Comparison of ENCODE assay signal across 8 mouse cellular contexts in the genomic region with DNA sequence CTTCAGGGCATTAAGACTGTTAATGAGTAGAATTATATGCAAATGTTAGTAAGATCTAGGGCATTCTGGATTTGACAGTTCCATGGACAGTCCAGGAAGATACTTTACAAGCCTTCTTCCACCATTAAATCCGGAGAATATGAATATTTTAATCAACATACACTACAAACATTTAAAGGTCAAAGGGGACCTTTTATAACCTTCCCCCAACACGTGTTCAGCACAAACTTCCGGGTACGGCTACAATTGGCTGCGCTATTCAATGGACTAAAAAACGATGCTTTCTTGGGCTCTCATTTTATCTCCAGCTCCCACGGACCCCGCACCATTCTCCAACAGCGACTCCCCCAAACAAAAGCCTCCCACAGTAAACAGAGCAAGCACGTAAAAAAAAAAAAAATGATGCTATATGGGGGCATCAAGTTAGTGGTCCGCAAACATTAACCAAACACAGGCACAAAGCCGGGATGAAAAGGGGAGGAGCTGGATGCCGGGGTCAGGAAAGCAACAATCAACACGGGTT. TPM values are rescaled to one million over a fixed set of nuclear protein-coding genes. Genes with fewer than 3 reads are reported as not detected.
A peak's percentile ranks its signal among the peaks of the same experiment; 100 is the strongest.
DNase-seq lines count a peak whose midpoint lies in the region; ATAC-seq and TF ChIP-seq lines count a peak whose summit lies in the region.

No protein-coding gene starts in this region.

- DNase-seq in kidney, postnatal 4 days, result no peak
- DNase-seq in heart, postnatal 0 days (ENCODE audit: low spot score), result no peak
- DNase-seq in splenic B cell, adult 2 months (ENCODE audit: low read depth, low spot score), result peak; percentile 47
- DNase-seq in frontal cortex, postnatal 25 days (ENCODE audit: low spot score in 2 of 2), result no peak

- peak overlapping the region; percentile 99 for H3K4me3 ChIP-seq in kidney, embryonic 14.5 days (ENCODE audit: low read length)
- H3K4me3 ChIP-seq in heart, postnatal 0 days (ENCODE audit: low read depth, low read length), result peak overlapping the region; percentile 78
- peak overlapping the region; percentile 99 for H3K4me3 ChIP-seq in liver, embryonic 15.5 days (replicated peaks)

- H3K4me1 ChIP-seq in kidney, embryonic 14.5 days (ENCODE audit: control insufficient read depth, insufficient read depth, low read length), result peaks cover 9% of the 10 kb centered on the region; the same call in 1 of the 2 replicates
- no peaks in the 10 kb centered on the region; the same call in 1 of the 2 replicates for H3K4me1 ChIP-seq in heart, postnatal 0 days (ENCODE audit: control insufficient read depth, insufficient read depth)
- peaks cover 54% of the 10 kb centered on the region for H3K4me1 ChIP-seq in liver, embryonic 15.5 days (replicated peaks)

- H3K27ac ChIP-seq in kidney, embryonic 14.5 days (ENCODE audit: low read depth, low read length), result peak overlapping the region; percentile 68; the same call in 1 of the 2 replicates
- H3K27ac ChIP-seq in heart, postnatal 0 days (ENCODE audit: low read depth), result peak overlapping the region; percentile 79
- peak overlapping the region; percentile 92 for H3K27ac ChIP-seq in liver, embryonic 15.5 days (replicated peaks)

- H3K27me3 ChIP-seq in kidney, embryonic 14.5 days (ENCODE audit: control insufficient read depth, insufficient read depth, low read length), result no peaks in the 10 kb centered on the region
- H3K27me3 ChIP-seq in heart, postnatal 0 days (ENCODE audit: control insufficient read depth, insufficient read depth, low read length), result no peaks in the 10 kb centered on the region
- no peaks in the 10 kb centered on the region for H3K27me3 ChIP-seq in liver, embryonic 15.5 days
- no peaks in the 10 kb centered on the region for H3K27me3 ChIP-seq in splenic B cell, adult 2 months (ENCODE audit: control insufficient read depth, insufficient read depth, low read length, poor library complexity, severe bottlenecking)

- H3K9me3 ChIP-seq in kidney, embryonic 14.5 days (ENCODE audit: control insufficient read depth, low read length), result no peaks in the 10 kb centered on the region
- H3K9me3 ChIP-seq in heart, postnatal 0 days (replicated peaks; ENCODE audit: control insufficient read depth, low read length), result no peaks in the 10 kb centered on the region
- H3K9me3 ChIP-seq in liver, embryonic 15.5 days (replicated peaks), result no peaks in the 10 kb centered on the region

- no peak for TF ChIP-seq CTCF in heart, postnatal 0 days (IDR thresholded peaks at IDR 0.05; ENCODE audit: low read depth)

- 0 out of 2 replicates have a peak, but pooled peaks cover 4% of the 10 kb centered on the region for H3K36me3 ChIP-seq in kidney, embryonic 14.5 days (ENCODE audit: control insufficient read depth, insufficient read depth, low read length)
- 0 out of 2 replicates have a peak, but pooled peaks cover 6% of the 10 kb centered on the region for H3K36me3 ChIP-seq in heart, postnatal 0 days (replicated peaks; ENCODE audit: control insufficient read depth, insufficient read depth, low read length)
- H3K36me3 ChIP-seq in liver, embryonic 15.5 days (replicated peaks), result 0 out of 2 replicates have a peak, but pooled peaks cover 3% of the 10 kb centered on the region
- H3K36me3 ChIP-seq in splenic B cell, adult 2 months (ENCODE audit: control insufficient read depth, insufficient read depth, low read length, poor library complexity, severe bottlenecking), result no peaks in the 10 kb centered on the region

- ATAC-seq in kidney, embryonic 14.5 days (ENCODE audit: low FRiP score, low TSS enrichment), result no peak
- peak; percentile 30 for ATAC-seq in activated CD4-positive, CD25-positive, alpha-beta regulatory T cell, adult 4 months
- ATAC-seq in heart, postnatal 0 days (ENCODE audit: insufficient read depth, low read depth), result no peak
- ATAC-seq in liver, embryonic 15.5 days (ENCODE audit: insufficient read depth), result no peak
- ATAC-seq in cerebellum, adult (ENCODE audit: insufficient number of reproducible peaks, low FRiP score, low TSS enrichment), result no peak

- TF ChIP-seq EP300 in heart, postnatal 0 days (IDR thresholded peaks at IDR 0.05; ENCODE audit: low read depth), result no peak

- H3K9ac ChIP-seq in kidney, embryonic 14.5 days (ENCODE audit: low read depth, low read length), result peak overlapping the region; percentile 92
- peak overlapping the region; percentile 82 for H3K9ac ChIP-seq in heart, postnatal 0 days (replicated peaks; ENCODE audit: low read depth, low read length)
- H3K9ac ChIP-seq in liver, embryonic 15.5 days, result peak overlapping the region; percentile 97

- WGBS in kidney, embryonic 14.5 days, result 2% methylated on average over 14 of the region's 14 CpGs
- WGBS in heart, postnatal 0 days, result 1% methylated on average over 14 of the region's 14 CpGs
- WGBS in liver, embryonic 15.5 days (ENCODE audit: insufficient replicate concordance), result 1% methylated on average over 14 of the region's 14 CpGs

- peak overlapping the region; percentile 73 for H3K4me2 ChIP-seq in kidney, embryonic 14.5 days (replicated peaks; ENCODE audit: low read depth, low read length)
- peak overlapping the region; percentile 85 for H3K4me2 ChIP-seq in heart, postnatal 0 days (ENCODE audit: low read depth, low read length)
- H3K4me2 ChIP-seq in liver, embryonic 15.5 days, result peak overlapping the region; percentile 92

RNA-seq across cellular contexts. Expression of a gene that starts 1.5 kb away (rescaled TPM):
- polyA plus RNA-seq in kidney, embryonic 14.5 days (2014; fragmentation: Nextera tagmentation; extraction: Ambion mirVana), result 66.3 and 102 TPM in 2 replicates
- polyA plus RNA-seq in activated CD4-positive, CD25-positive, alpha-beta regulatory T cell, adult 4 months (2017; shearing (Covaris generic)), result 100 to 1,000 TPM; 135 to 152 TPM
- total RNA-seq in heart, postnatal 0 days (2014; rRNA removed; ENCODE audit: low replicate concordance), result 27.0 and 33.8 TPM in 2 replicates
- polyA plus RNA-seq in heart, postnatal 0 days (2015; fragmentation: Nextera tagmentation; extraction: Ambion mirVana), result 46.8 and 52.8 TPM in 2 replicates
- 35.0 and 35.3 TPM in 2 replicates for polyA plus RNA-seq in liver, embryonic 15.5 days (2015; fragmentation: Nextera tagmentation; extraction: Ambion mirVana)

RNA-seq across cellular contexts. Expression of a gene that starts 15.5 kb away (rescaled TPM):
- 54.7 and 58.6 TPM in 2 replicates for polyA plus RNA-seq in kidney, embryonic 14.5 days (2014; fragmentation: Nextera tagmentation; extraction: Ambion mirVana)
- 10 to 100 TPM; 23.4 to 26.8 TPM for polyA plus RNA-seq in activated CD4-positive, CD25-positive, alpha-beta regulatory T cell, adult 4 months (2017; shearing (Covaris generic))
- total RNA-seq in heart, postnatal 0 days (2014; rRNA removed; ENCODE audit: low replicate concordance), result 71.9 and 82.9 TPM in 2 replicates
- 26.0 and 27.7 TPM in 2 replicates for polyA plus RNA-seq in heart, postnatal 0 days (2015; fragmentation: Nextera tagmentation; extraction: Ambion mirVana)
- 60.1 and 67.9 TPM in 2 replicates for polyA plus RNA-seq in liver, embryonic 15.5 days (2015; fragmentation: Nextera tagmentation; extraction: Ambion mirVana)

RNA-seq across cellular contexts. Expression of a gene that starts 53.9 kb away (rescaled TPM):
- polyA plus RNA-seq in kidney, embryonic 14.5 days (2014; fragmentation: Nextera tagmentation; extraction: Ambion mirVana), result 29.4 and 31.7 TPM in 2 replicates
- polyA plus RNA-seq in activated CD4-positive, CD25-positive, alpha-beta regulatory T cell, adult 4 months (2017; shearing (Covaris generic)), result 10 to 100 TPM; 69.3 to 73.3 TPM
- 8.4 and 12.4 TPM in 2 replicates for total RNA-seq in heart, postnatal 0 days (2014; rRNA removed; ENCODE audit: low replicate concordance)
- polyA plus RNA-seq in heart, postnatal 0 days (2015; fragmentation: Nextera tagmentation; extraction: Ambion mirVana), result 14.9 and 15.4 TPM in 2 replicates
- 8.9 and 9.5 TPM in 2 replicates for polyA plus RNA-seq in liver, embryonic 15.5 days (2015; fragmentation: Nextera tagmentation; extraction: Ambion mirVana)

RNA-seq across cellular contexts. Expression of a gene that starts 58.7 kb away (rescaled TPM):
- polyA plus RNA-seq in kidney, embryonic 14.5 days (2014; fragmentation: Nextera tagmentation; extraction: Ambion mirVana), result 12.8 and 23.8 TPM in 2 replicates
- 10 to 100 TPM in 1 of 2 experiments, 1 to 10 TPM in 1; 5.0 to 12.3 TPM for polyA plus RNA-seq in activated CD4-positive, CD25-positive, alpha-beta regulatory T cell, adult 4 months (2017; shearing (Covaris generic))
- 0.50 and 4.4 TPM in 2 replicates for total RNA-seq in heart, postnatal 0 days (2014; rRNA removed; ENCODE audit: low replicate concordance)
- 14.0 and 14.6 TPM in 2 replicates for polyA plus RNA-seq in heart, postnatal 0 days (2015; fragmentation: Nextera tagmentation; extraction: Ambion mirVana)
- polyA plus RNA-seq in liver, embryonic 15.5 days (2015; fragmentation: Nextera tagmentation; extraction: Ambion mirVana), result 10.5 and 10.8 TPM in 2 replicates
